16 mouse cellular contexts compared by ENCODE assay signal in genomic region chr3:80541382-80541781, GRCm38 (mm10).
DNase-seq lines count a peak whose midpoint lies in the region; ATAC-seq and TF ChIP-seq lines count a peak whose summit lies in the region.
"Had no signal": no experiment of that assay in that cellular context is flagged by ENCODE, and none has a peak within 500 bp of the region (broad histone marks: within the 10 kb centered on the region; RNA-seq: fewer than 3 reads in every experiment).

No protein-coding gene starts in this region.

- no peak overlapping the region for H3K9ac ChIP-seq in forebrain, embryonic 15.5 days (replicated peaks)
- H3K9ac ChIP-seq: heart, embryonic 13.5 days; liver, embryonic 12.5 days; neural tube, embryonic 12.5 days had no signal

- no peak for DNase-seq in forebrain, embryonic 10.5 days (ENCODE audit: extremely low spot score, low spot score)
- DNase-seq in brain, embryonic 14.5 days (ENCODE audit: low read depth), result peak; percentile 83
- DNase-seq in layer of hippocampus, adult 2 months (ENCODE audit: low spot score in 2 of 2), result peak; percentile 84 to 92
- peak; percentile 9 to 57 for DNase-seq in left cerebral cortex, postnatal 14 days (ENCODE audit: low spot score in 2 of 2)
- no peak for DNase-seq in heart, adult 9 months (ENCODE audit: low spot score in 2 of 2)
- DNase-seq in hindbrain, embryonic 10.5 days (ENCODE audit: low spot score), result no peak
- DNase-seq: cerebellum, adult 8-10 months; gastrocnemius, postnatal 10 days; kidney, adult 11 months; lung, postnatal 10 days had no signal

- 0 out of 2 replicates have a peak, but pooled peaks cover 2% of the 10 kb centered on the region for H3K4me1 ChIP-seq in forebrain, embryonic 15.5 days
- H3K4me1 ChIP-seq in forebrain, embryonic 10.5 days, result no peaks in the 10 kb centered on the region
- 0 out of 2 replicates have a peak, but pooled peaks cover 3% of the 10 kb centered on the region for H3K4me1 ChIP-seq in hindbrain, embryonic 10.5 days (replicated peaks)
- H3K4me1 ChIP-seq: heart, embryonic 13.5 days; liver, embryonic 12.5 days; midbrain, embryonic 10.5 days; neural tube, embryonic 12.5 days had no signal

- TF ChIP-seq POLR2A in brain, embryonic 14.5 days (IDR thresholded peaks at IDR 0.05; ENCODE audit: borderline replicate concordance, extremely low read depth, insufficient read depth, insufficient read length, poor library complexity, severe bottlenecking), result no peak

- no peak overlapping the region for H3K4me2 ChIP-seq in forebrain, embryonic 15.5 days (replicated peaks)
- H3K4me2 ChIP-seq: heart, embryonic 13.5 days; liver, embryonic 12.5 days; neural tube, embryonic 12.5 days had no signal

- no peaks in the 10 kb centered on the region for H3K36me3 ChIP-seq in forebrain, embryonic 15.5 days
- H3K36me3 ChIP-seq in forebrain, embryonic 10.5 days (replicated peaks), result no peaks in the 10 kb centered on the region
- no peaks in the 10 kb centered on the region for H3K36me3 ChIP-seq in hindbrain, embryonic 10.5 days
- H3K36me3 ChIP-seq: heart, embryonic 13.5 days; liver, embryonic 12.5 days; midbrain, embryonic 10.5 days; neural tube, embryonic 12.5 days had no signal

- intact Hi-C loops in left cerebral cortex, postnatal 14 days (cut with DNase I), result loop anchor here (10.0 kb wide), 1 partner anchor 377 kb away; no protein-coding TSS in a partner anchor

- H3K27me3 ChIP-seq in forebrain, embryonic 15.5 days, result no peaks in the 10 kb centered on the region
- H3K27me3 ChIP-seq in forebrain, embryonic 10.5 days (ENCODE audit: poor library complexity, severe bottlenecking), result no peaks in the 10 kb centered on the region
- H3K27me3 ChIP-seq in hindbrain, embryonic 10.5 days (ENCODE audit: insufficient read depth, poor library complexity, severe bottlenecking), result no peaks in the 10 kb centered on the region
- H3K27me3 ChIP-seq: heart, embryonic 13.5 days; liver, embryonic 12.5 days; neural tube, embryonic 12.5 days had no signal

- peak; percentile 95 for ATAC-seq in forebrain, embryonic 15.5 days (replicated peaks)
- no peak for ATAC-seq in CD4-positive, CD25-positive, alpha-beta regulatory T cell, adult 4 months
- ATAC-seq: liver, embryonic 12.5 days had no signal

- H3K4me3 ChIP-seq in forebrain, embryonic 15.5 days, result no peak overlapping the region
- no peak overlapping the region for H3K4me3 ChIP-seq in forebrain, embryonic 10.5 days
- no peak overlapping the region for H3K4me3 ChIP-seq in layer of hippocampus, adult 2 months
- no peak overlapping the region for H3K4me3 ChIP-seq in hindbrain, embryonic 10.5 days
- H3K4me3 ChIP-seq: heart, embryonic 13.5 days; liver, embryonic 12.5 days; midbrain, embryonic 10.5 days; neural tube, embryonic 12.5 days had no signal

- H3K9me3 ChIP-seq in forebrain, embryonic 15.5 days, result no peaks in the 10 kb centered on the region
- H3K9me3 ChIP-seq in forebrain, embryonic 10.5 days, result no peaks in the 10 kb centered on the region
- no peaks in the 10 kb centered on the region for H3K9me3 ChIP-seq in hindbrain, embryonic 10.5 days
- H3K9me3 ChIP-seq: heart, embryonic 13.5 days; liver, embryonic 12.5 days; midbrain, embryonic 10.5 days; neural tube, embryonic 12.5 days had no signal

- peak overlapping the region; percentile 72; the same call in 1 of the 2 replicates for H3K27ac ChIP-seq in forebrain, embryonic 15.5 days (replicated peaks)
- no peak overlapping the region for H3K27ac ChIP-seq in forebrain, embryonic 10.5 days
- peak overlapping the region; percentile 94 for H3K27ac ChIP-seq in layer of hippocampus, adult 2 months
- H3K27ac ChIP-seq in hindbrain, embryonic 10.5 days, result no peak overlapping the region
- H3K27ac ChIP-seq: heart, embryonic 13.5 days; liver, embryonic 12.5 days; midbrain, embryonic 10.5 days; neural tube, embryonic 12.5 days had no signal

- no peak for TF ChIP-seq CTCF in brain, embryonic 14.5 days (IDR thresholded peaks at IDR 0.05; ENCODE audit: borderline replicate concordance, extremely low read depth, insufficient read depth, insufficient read length)
- no peak for TF ChIP-seq CTCF in layer of hippocampus, adult 2 months (conservative IDR thresholded peaks at IDR 0.05)

Comparison
In these comparisons a context has a peak if more than half of its experiments do, and no peak if none do; other contexts are left out.
1. H3K27ac ChIP-seq: peak in forebrain, embryonic 15.5 days (single experiment) and layer of hippocampus, adult 2 months (single experiment); none in forebrain, embryonic 10.5 days (single experiment) and hindbrain, embryonic 10.5 days (single experiment).
2. DNase-seq: peak in brain, embryonic 14.5 days (single experiment), layer of hippocampus, adult 2 months (2 of 2) and left cerebral cortex, postnatal 14 days (2 of 2); none in forebrain, embryonic 10.5 days (single experiment), heart, adult 9 months (0 of 2) and hindbrain, embryonic 10.5 days (single experiment).